Mouse (Mus musculus) testis, postnatal 14 days (tissue): ENCODE measurements at regions not wholly inside any gene's neighbourhood (a gene's known extent, or its start where the extent isn't known, plus 50 kb on each side); places are given as distances from the start of the nearest gene placed in this dataset.

ENCODE experiments used
- DNase-seq: peaks from one replicate; pipeline ENCODE4 v3.0.0; 2021; ENCODE audit warnings: low spot score

DNA sequence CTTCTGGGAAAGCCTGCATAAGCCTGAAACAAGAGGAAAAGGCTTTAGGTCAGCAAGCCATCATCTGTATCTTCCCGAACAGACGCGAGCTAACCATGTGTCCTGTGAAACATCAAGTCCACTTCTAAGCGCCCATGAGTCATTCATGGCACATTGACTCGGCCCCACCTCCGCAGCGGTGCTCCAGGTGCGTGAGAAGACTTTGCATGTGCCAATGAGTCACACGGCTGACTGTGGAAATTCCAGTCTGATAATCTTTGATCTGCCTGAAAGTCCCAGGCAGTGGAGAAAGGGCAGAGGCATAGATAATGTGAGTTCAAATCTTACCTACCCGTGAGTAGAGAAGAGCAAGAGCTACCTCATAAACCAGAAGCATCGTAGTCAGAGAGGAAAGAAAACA is 137.8 kb downstream of the Pfkfb3 start:
- DNase-seq: no peak

- DNase-seq: no peak
These were observed 141.4 kb downstream of the Pfkfb3 start for GRCm38 (mm10) chr2:11412521-11412920.

DNA sequence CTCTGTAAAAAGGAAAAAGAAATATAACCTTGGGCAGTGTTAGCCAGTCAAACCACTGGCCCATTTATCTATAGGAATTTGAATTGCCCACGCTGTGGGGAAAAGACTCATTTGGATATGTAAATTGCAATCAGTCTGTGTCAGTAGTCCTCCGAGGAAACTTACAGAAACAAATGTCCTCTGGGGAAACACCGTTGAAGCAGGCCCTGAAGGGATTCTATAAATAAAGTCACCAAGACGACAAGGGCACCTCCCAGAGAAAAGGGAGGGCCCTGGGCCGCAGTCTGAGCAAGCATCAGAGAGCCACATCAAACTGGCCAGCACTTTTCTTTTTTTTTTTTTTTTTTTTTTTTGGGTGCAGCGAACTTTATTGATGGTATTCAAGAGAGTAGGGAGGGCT is 145.4 kb downstream of the Pfkfb3 start:
- no peak for DNase-seq

DNA sequence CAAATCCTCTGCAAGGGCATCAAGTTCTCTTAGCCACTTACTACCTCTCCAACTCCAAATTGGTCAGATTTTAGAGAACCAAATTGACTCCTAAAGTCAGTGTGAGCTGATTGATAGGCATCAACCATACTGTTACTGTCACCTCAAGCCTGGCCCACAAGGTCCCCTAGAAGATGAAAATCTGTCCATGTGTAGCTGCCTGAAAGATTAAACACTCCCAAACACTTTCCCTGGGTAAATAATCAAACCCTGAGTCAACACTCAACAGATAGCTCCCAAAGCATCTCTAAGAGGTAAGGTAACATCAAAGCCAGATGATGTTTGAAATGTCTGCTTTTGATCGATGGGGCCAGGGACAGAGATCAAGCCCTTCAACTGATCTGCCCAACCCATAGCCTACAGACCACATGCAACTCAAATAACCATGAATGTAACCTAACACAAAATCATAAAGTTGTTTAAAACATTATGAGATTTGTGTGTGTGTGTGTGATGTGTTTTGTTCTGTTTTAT is 147.7 kb downstream of the Pfkfb3 start:
- no peak for DNase-seq

DNA sequence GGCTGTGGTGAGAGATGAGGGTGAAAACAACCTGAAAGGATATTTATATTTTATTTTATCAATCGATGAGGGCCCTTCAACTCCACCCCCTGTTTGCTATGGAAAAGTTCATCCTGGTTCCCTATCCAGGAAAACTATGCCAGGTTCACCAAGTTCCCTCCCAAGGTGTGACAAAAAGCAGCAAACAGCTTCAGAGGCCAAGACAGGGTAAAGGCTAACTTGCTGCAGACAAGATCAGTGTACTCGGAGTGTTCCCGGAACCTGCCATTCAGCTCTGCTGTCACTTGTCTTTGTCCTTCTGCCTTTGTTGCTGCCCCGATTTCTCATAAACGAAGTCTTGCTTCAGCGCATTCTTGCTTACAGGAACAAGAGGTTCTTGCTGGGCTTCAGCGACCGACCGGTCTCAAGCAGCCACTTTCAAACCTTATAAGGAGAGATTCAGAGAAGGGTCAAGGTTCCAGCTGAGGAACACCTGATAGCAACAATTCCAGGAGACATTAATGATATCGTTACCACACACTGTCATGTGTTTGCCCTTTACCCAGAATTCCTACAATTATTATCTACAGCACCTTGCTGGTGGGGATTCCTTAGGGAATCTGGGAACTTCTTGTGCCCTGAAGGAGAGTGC is 151.5 kb downstream of the Pfkfb3 start:
- peak; percentile 30 for DNase-seq

- DNase-seq: no peak
These were observed 154.5 kb downstream of the Pfkfb3 start for GRCm38 (mm10) chr2:11399411-11399810.

GRCm38 (mm10) chr2:11398949-11399348 is 154.9 kb downstream of the Pfkfb3 start:
- DNase-seq: no peak

DNA sequence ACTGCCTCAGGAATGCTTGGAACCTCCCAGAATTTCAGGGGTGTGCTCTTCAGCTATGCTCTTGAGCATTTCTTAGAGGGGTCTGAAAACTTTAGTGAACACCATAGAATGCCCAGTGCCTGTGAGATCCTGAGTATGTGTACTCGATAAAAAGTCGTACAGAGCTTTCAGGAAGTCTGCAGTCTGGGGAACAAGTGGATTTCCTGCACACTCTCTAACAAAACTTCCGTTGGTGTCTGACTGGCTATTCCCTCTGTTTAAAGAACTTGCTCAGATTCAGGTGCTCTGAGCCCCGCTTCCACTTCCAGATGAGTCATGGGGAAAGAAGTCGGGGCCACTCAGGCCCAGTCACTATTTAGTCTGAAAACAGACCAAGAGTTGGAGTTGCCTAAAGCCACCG is 155.5 kb downstream of the Pfkfb3 start:
- no peak for DNase-seq

GRCm38 (mm10) chr2:11396835-11397234 is 157.0 kb downstream of the Pfkfb3 start:
- peak; percentile 19 for DNase-seq

DNA sequence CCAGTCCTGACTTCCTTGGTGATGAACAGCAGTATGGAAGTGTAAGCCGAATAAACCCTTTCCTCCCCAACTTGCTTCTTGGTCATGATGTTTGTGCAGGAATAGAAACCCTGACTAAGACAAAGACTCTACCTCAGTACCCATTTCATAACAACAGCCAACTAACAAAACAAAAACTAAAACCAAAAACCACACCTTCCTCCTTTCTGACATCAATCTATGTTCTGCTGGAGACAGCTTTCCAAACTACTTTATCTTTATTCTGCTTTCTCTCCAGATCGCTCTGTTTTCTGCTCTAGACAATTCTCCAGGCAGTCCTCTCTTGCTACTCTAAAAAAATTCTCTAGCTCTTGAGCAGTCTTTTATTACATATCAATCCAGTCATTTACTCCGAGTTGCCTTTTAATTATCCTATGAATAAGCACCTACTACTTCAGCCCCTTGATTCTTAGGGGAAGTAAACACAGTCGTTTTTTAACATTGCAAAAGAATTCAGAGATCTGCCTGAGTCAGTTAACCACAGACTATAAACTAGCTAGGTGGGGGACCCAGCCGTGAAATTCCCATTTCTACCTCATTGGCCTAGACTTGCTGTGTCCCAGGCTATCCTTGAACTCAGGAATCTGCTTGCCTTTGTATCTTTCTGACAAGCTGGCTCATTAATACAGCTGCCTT is 159.1 kb downstream of the Pfkfb3 start:
- no peak for DNase-seq

DNA sequence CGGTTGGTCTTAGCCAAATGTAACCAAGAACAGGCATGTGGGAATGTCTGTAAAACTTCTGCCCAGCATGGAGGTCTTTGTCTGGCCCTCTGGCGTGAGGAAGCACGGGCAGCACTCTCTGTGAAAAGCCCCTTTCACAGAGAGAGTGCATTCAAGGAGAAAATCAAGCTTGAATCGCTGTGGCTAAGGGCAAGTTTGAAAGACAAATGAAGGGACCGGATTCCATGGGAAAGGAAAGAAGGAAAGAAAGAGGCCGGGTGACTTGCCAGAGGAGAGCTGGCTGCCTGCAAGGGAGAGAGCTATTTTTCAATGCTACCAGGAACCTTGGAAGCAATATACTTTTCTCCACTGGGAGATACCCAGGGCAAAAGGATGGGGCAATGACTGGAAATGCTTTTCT is 162.2 kb downstream of the Pfkfb3 start:
- DNase-seq: no peak

- DNase-seq: no peak
These were observed 163.1 kb downstream of the Pfkfb3 start for GRCm38 (mm10) chr2:11390667-11391334.

- no peak for DNase-seq
These were observed 166.3 kb downstream of the Pfkfb3 start for GRCm38 (mm10) chr2:11387623-11388022.

DNA sequence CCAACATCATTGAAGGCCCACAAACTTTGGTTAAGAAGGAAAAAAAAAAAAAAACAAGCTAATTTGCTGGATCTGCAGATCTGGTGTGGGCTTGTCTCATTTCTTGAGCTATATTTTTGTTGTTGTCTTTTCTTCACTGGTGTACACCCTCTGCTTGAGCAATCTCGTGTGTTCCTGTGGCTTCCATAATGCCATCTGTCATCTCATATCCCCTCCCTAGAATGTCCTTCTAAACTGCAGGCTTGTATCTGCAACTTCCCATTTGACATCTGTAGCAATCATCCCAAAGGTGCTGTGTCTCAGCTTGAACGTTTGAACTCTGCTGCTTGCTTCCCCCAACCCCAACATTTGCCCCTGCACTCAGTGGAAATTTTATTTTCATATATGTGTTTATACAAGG is 170.1 kb downstream of the Pfkfb3 start:
- DNase-seq: no peak

DNA sequence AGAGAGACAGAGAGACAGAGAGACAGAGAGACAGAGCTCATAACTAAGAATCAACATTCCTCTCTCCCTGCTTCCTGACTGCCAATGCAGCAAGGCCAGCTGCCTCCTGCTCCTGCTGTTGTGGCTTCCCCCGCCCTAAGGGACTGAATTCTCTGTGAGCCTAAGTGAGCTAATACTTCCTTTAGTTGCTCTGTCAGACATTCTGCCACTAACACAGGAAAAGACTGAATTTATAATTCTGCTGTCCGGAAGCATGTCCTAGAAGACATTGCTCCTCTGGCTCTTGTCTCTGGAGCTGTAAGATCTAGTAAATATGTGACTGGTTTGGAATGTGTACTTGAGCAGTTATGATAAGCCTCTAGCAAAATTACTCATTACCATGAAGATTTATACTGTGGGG is 176.7 kb downstream of the Pfkfb3 start:
- no peak for DNase-seq

- peak; percentile 9 for DNase-seq
These were observed 178.0 kb downstream of the Pfkfb3 start for GRCm38 (mm10) chr2:11375726-11376454.

DNA sequence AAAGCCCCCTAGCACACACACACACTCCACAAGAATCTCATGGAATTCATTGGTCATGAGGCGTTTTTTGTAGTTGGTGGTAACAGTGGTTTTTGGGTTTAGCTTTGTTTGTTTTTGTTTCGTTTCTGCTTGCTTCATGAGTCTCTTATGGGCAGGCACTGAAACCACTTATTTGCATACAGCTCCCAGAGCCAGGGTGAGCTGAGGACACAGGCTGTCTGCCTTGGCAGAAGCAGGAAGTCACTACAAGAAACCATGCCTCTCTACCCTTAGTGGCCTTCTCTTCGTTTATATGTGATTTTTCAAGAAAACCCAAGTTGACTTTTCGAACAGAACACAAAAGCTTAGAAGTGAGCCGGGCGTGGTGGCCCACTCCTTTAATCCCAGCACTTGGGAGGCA is 178.8 kb downstream of the Pfkfb3 start:
- peak; percentile 34 for DNase-seq

DNA sequence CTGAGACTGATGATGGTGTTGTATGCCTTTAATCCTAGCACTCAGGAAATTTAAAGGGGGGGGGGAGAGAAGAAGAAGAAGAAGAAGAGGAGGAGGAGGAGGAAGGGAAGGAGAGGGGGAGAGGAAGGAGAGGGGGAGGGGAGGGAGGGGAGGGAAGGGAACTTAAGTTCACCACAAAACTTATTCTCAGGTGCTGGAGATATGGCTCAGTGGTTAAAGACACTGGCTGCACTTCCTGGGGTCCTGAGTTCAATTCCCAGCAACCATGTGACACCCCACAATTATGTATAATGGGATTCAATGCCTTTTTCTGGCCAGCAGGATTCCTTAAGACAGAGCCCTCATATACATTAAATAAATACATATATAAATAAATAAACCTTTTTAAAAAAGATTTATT is 183.6 kb downstream of the Pfkfb3 start:
- no peak for DNase-seq

GRCm38 (mm10) chr2:11367319-11367718 is 186.6 kb downstream of the Pfkfb3 start:
- DNase-seq: no peak

GRCm38 (mm10) chr2:11365815-11366214 is 188.1 kb downstream of the Pfkfb3 start:
- DNase-seq: no peak

DNA sequence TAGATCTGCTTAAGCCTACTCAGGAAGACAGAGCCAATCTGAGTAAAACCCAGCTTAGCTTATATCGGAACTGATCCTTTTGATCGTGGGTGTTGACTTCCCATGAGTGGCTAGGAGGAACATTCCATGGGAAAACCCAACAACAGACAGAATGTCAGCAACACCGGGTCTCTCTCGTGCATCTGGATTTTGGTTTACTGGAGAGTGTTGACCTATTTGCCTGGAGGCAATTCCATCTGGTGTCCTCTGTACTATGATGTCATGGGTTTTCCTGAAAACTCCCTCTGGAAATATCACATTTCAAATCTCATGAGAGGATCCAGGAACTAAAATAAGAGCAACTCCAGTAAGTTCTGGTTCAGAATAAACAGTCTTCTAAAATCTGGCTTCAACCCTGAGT is 188.5 kb downstream of the Pfkfb3 start:
- no peak for DNase-seq

DNA sequence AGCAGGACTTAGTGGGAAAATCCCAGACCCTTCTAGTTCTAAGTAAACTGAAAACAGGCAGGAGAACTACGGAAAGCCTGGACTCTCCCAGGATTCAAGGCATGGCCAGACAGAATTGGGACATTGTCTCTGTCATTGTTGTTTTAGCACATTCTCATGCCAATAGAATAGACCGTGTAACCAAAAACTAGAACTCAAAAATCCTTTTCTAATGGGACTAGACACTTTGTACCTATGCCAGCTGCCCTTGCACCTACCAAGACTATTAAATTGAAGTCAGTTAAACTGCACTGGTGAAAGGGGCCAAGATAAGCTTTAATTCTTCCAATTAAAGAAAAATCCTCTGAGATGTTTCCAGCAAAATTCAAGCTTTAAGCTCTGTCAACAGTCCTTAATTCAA is 189.8 kb downstream of the Pfkfb3 start:
- no peak for DNase-seq

DNA sequence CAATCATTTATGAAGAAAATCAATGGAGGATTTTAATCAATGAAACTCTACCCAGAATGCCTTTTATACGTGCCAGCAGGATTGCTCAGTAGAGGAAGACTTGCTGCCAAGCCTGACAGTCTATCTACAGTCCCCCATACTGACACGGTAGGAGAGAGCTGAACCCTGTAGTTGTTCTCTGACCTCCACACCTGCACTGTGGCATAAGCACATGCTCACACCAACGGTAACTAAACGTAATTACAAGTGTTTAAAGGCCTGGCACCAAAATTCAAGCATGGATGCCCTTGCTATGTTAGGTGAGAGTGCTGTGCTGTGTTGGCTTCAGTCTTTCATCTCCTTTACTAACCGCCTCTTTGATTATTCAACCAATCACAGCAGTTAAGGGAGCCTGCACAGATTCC is 190.8 kb downstream of the Pfkfb3 start:
- no peak for DNase-seq
